Mouse (Mus musculus): Measurements from ENCODE around the gene Eme1. TPM values are rescaled to one million over a fixed set of nuclear protein-coding genes. Genes with fewer than 3 reads are reported as not detected.

The Eme1 gene
- total RNA-seq, 2 experiments from 2014 or later, result not detected

DNA sequence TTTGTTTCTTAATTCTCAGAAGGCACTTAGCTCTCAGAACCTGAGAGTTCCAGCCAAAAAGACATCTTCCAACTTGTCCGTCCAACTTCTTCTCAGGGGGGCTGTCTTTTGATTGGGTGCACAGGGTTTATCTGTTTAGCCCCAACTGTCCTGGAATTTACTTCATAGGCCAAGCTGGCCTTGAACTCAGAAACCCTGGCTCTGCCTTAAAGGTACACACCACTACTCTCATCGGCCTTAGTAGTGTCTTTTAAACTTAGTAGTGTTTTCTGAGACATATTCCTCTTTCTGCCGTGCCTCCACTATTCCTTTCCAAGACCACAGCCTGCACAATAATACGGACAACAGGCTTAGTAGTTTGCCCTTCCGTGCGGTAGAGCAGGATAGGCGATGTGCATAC, 53.3 kb downstream of the Eme1 start:
- DNase-seq (ENCODE audit: low spot score in 2 of 2), result no peak

DNA sequence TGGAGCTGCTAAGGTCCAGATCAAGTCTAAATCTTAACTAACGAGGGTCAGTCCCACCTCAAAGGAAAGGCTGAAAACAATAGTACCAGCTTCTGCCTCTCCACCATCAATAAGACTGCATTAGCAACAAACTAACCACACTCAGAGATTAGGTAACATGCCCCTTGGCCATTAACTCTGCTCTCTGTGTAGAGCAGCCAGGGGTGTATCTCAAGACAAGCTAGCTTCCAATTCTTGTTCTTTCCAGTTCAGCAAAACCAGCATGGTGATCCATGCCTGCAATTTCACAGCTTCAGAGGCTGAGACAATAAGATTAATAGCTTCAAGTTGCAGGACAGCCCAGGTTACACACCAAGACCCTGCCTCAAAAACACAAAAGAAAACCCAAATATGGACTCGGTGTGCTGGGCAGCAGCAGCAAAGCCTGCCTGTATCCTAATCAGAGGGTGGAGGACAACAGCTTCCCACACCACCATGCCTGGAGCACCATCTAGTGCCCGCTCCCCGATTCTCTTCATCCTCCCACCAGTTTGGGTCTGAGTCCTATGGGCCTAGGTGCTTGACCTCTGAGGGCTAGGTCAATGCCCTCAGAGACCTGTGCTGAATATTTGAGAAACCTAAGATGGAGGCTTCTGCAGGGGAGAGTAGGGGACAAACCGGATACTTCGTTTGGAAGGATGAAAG, 55.2 kb downstream of the Eme1 start:
- DNase-seq (ENCODE audit: low spot score in 2 of 2), result no peak

GRCm38 (mm10) chr11:94597319-94597718, 56.4 kb downstream of the Eme1 start:
- no peak for DNase-seq (ENCODE audit: low spot score in 2 of 2)

DNA sequence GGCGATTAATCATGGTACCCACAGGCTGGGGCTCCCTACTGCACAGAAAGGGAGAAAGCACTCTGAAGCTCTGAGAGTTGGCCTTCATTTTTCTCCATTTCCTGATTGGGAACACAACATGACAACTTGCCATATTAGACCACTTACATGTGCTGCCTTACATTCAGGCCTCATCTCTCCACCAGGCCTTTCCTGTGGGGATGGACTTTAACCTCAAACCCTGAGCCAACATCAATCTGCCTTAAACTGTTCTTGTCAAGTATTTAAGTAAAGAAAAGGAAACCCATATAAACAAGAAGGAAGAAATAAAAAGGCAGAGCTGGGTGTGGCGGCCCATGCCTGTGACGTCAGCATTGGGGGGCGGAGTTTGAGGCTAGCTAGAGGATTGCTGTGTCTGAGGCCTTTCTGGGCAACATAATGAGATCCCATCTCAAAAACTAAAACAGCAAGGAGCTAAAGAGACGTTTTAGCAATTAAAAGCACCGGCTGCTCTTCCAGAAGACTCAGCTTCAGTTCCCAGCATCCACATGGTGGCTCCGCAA, 57.4 kb downstream of the Eme1 start:
- no peak for DNase-seq (ENCODE audit: low spot score in 2 of 2)

Other genes starting within 250 kb of the Eme1 start
- 10 to 100 TPM; 72.0 to 86.1 TPM for gene Cacna1g, start 179.8 kb downstream of the Eme1 start, total RNA-seq (2021)
- not detected for gene Spata20, start 167.8 kb downstream of the Eme1 start, total RNA-seq (2021)
- 1 to 10 TPM in 1 of 2 experiments, under 1 TPM in 1; 0.84 to 2.0 TPM for gene Epn3, start 154.0 kb downstream of the Eme1 start, total RNA-seq (2021)
- gene Mycbpap, start 132.2 kb downstream of the Eme1 start, total RNA-seq (2021), result 1 to 10 TPM; 5.7 to 7.8 TPM
- gene Rsad1, start 104.7 kb downstream of the Eme1 start, total RNA-seq (2021), result 10 to 100 TPM; 10.5 to 13.4 TPM
- gene Chad, start 88.9 kb downstream of the Eme1 start, total RNA-seq (2021), result not detected
- 10 to 100 TPM; 14.1 to 14.9 TPM for gene Acsf2, start 52.1 kb downstream of the Eme1 start, total RNA-seq (2021)
- gene Lrrc59, start 24.2 kb downstream of the Eme1 start, total RNA-seq (2021), result 10 to 100 TPM; 96.2 to 98.0 TPM
- 10 to 100 TPM; 70.9 to 73.3 TPM for gene Mrpl27, start 197 bp downstream of the Eme1 start, total RNA-seq (2021)
- 10 to 100 TPM; 20.7 to 22.6 TPM for gene Xylt2, start 23.6 kb upstream of the Eme1 start, total RNA-seq (2021)
- not detected for gene Gm11541, start 50.5 kb upstream of the Eme1 start, total RNA-seq (2021)
- under 1 TPM in 1 of 2 experiments, not detected in 1; 0.75 TPM for gene Cdc34b, start 87.8 kb upstream of the Eme1 start, total RNA-seq (2021)
- gene Tmem92, start 128.7 kb upstream of the Eme1 start, total RNA-seq (2021), result not detected